Mouse (Mus musculus): ENCODE measurements around the gene Gm28053. TPM values are rescaled to one million over a fixed set of nuclear protein-coding genes. Genes with fewer than 3 reads are reported as not detected.

The Gm28053 gene
- polyA plus RNA-seq (2014; fragmentation: Illumina TruSeq; extraction: RNeasy Lipid Tissue Mini Kit (QIAGEN cat#74804); ENCODE audit: low read depth, low replicate concordance) = not detected

GRCm38 (mm10) chr6:48718455-48718854 is at the start of gene Gm28053, which contains the start of gene Gimap7:
Gene Gm28053 (plus strand): TSS chr6:48718607.
Gene Gimap7 (plus strand): TSS chr6:48718621.

GRCm38 (mm10) chr6:48675931-48676859 is 42.2 kb upstream of the Gm28053 start, which contains the start of gene Gimap9:
Gene Gimap9 (plus strand): TSS chr6:48676129.

GRCm38 (mm10) chr6:48684319-48684718 is 34.1 kb upstream of the Gm28053 start, which contains the start of gene Gimap4:
Gene Gimap4 (plus strand): TSS chr6:48684549.

GRCm38 (mm10) chr6:48738961-48739779 is 20.8 kb downstream of the Gm28053 start, which contains the start of gene Gimap1:
Gene Gimap1 (plus strand): TSS chr6:48739054.

GRCm38 (mm10) chr6:48745959-48746889 is 27.8 kb downstream of the Gm28053 start, which contains the start of gene Gimap5:
Gene Gimap5 (plus strand): TSS chr6:48746197.

GRCm38 (mm10) chr6:48770696-48771095 is 52.3 kb downstream of the Gm28053 start, which contains the start of gene Gimap3:
Gene Gimap3 (minus strand): TSS chr6:48770851.

Other genes starting within 250 kb of the Gm28053 start
- 0.40 TPM for gene Atp6v0e2, start 181.0 kb upstream of the Gm28053 start, polyA plus RNA-seq (2014; fragmentation: Illumina TruSeq; extraction: RNeasy Lipid Tissue Mini Kit (QIAGEN cat#74804); ENCODE audit: low read depth, low replicate concordance)
- 5.0 TPM for gene Lrrc61, start 163.8 kb upstream of the Gm28053 start, polyA plus RNA-seq (2014; fragmentation: Illumina TruSeq; extraction: RNeasy Lipid Tissue Mini Kit (QIAGEN cat#74804); ENCODE audit: low read depth, low replicate concordance)
- 262 TPM for gene Rarres2, start 145.8 kb upstream of the Gm28053 start, polyA plus RNA-seq (2014; fragmentation: Illumina TruSeq; extraction: RNeasy Lipid Tissue Mini Kit (QIAGEN cat#74804); ENCODE audit: low read depth, low replicate concordance)
- not detected for gene Gm45021, start 129.0 kb upstream of the Gm28053 start, polyA plus RNA-seq (2014; fragmentation: Illumina TruSeq; extraction: RNeasy Lipid Tissue Mini Kit (QIAGEN cat#74804); ENCODE audit: low read depth, low replicate concordance)
- 15.9 TPM for gene Repin1, start 124.7 kb upstream of the Gm28053 start, polyA plus RNA-seq (2014; fragmentation: Illumina TruSeq; extraction: RNeasy Lipid Tissue Mini Kit (QIAGEN cat#74804); ENCODE audit: low read depth, low replicate concordance)
- not detected for gene Gm44965, start 124.7 kb upstream of the Gm28053 start, polyA plus RNA-seq (2014; fragmentation: Illumina TruSeq; extraction: RNeasy Lipid Tissue Mini Kit (QIAGEN cat#74804); ENCODE audit: low read depth, low replicate concordance)
- 0.08 TPM for gene Zfp775, start 116.5 kb upstream of the Gm28053 start, polyA plus RNA-seq (2014; fragmentation: Illumina TruSeq; extraction: RNeasy Lipid Tissue Mini Kit (QIAGEN cat#74804); ENCODE audit: low read depth, low replicate concordance)
- not detected for gene AI854703, start 91.8 kb upstream of the Gm28053 start, polyA plus RNA-seq (2014; fragmentation: Illumina TruSeq; extraction: RNeasy Lipid Tissue Mini Kit (QIAGEN cat#74804); ENCODE audit: low read depth, low replicate concordance)
- 8.2 TPM for gene Gimap8, start 71.4 kb upstream of the Gm28053 start, polyA plus RNA-seq (2014; fragmentation: Illumina TruSeq; extraction: RNeasy Lipid Tissue Mini Kit (QIAGEN cat#74804); ENCODE audit: low read depth, low replicate concordance)
- gene Gimap9, start 42.5 kb upstream of the Gm28053 start, polyA plus RNA-seq (2014; fragmentation: Illumina TruSeq; extraction: RNeasy Lipid Tissue Mini Kit (QIAGEN cat#74804); ENCODE audit: low read depth, low replicate concordance) = 31.5 TPM
- gene Gimap4, start 34.1 kb upstream of the Gm28053 start, polyA plus RNA-seq (2014; fragmentation: Illumina TruSeq; extraction: RNeasy Lipid Tissue Mini Kit (QIAGEN cat#74804); ENCODE audit: low read depth, low replicate concordance) = 32.8 TPM
- gene Gimap6, start 10.4 kb upstream of the Gm28053 start, polyA plus RNA-seq (2014; fragmentation: Illumina TruSeq; extraction: RNeasy Lipid Tissue Mini Kit (QIAGEN cat#74804); ENCODE audit: low read depth, low replicate concordance) = 17.0 TPM
- gene Gimap7, start within 50 bp of the Gm28053 start, polyA plus RNA-seq (2014; fragmentation: Illumina TruSeq; extraction: RNeasy Lipid Tissue Mini Kit (QIAGEN cat#74804); ENCODE audit: low read depth, low replicate concordance) = 1.3 TPM
- gene Gimap1, start 20.4 kb downstream of the Gm28053 start, polyA plus RNA-seq (2014; fragmentation: Illumina TruSeq; extraction: RNeasy Lipid Tissue Mini Kit (QIAGEN cat#74804); ENCODE audit: low read depth, low replicate concordance) = not detected
- gene Gimap5, start 27.6 kb downstream of the Gm28053 start, polyA plus RNA-seq (2014; fragmentation: Illumina TruSeq; extraction: RNeasy Lipid Tissue Mini Kit (QIAGEN cat#74804); ENCODE audit: low read depth, low replicate concordance) = 0.87 TPM
- 1.8 TPM for gene Gimap3, start 52.2 kb downstream of the Gm28053 start, polyA plus RNA-seq (2014; fragmentation: Illumina TruSeq; extraction: RNeasy Lipid Tissue Mini Kit (QIAGEN cat#74804); ENCODE audit: low read depth, low replicate concordance)
- 74.1 TPM for gene Tmem176a, start 122.3 kb downstream of the Gm28053 start, polyA plus RNA-seq (2014; fragmentation: Illumina TruSeq; extraction: RNeasy Lipid Tissue Mini Kit (QIAGEN cat#74804); ENCODE audit: low read depth, low replicate concordance)
- gene Tmem176b, start 122.9 kb downstream of the Gm28053 start, polyA plus RNA-seq (2014; fragmentation: Illumina TruSeq; extraction: RNeasy Lipid Tissue Mini Kit (QIAGEN cat#74804); ENCODE audit: low read depth, low replicate concordance) = 51.6 TPM
- not detected for gene Aoc1, start 154.3 kb downstream of the Gm28053 start, polyA plus RNA-seq (2014; fragmentation: Illumina TruSeq; extraction: RNeasy Lipid Tissue Mini Kit (QIAGEN cat#74804); ENCODE audit: low read depth, low replicate concordance)
- gene 1600015I10Rik, start 211.3 kb downstream of the Gm28053 start, polyA plus RNA-seq (2014; fragmentation: Illumina TruSeq; extraction: RNeasy Lipid Tissue Mini Kit (QIAGEN cat#74804); ENCODE audit: low read depth, low replicate concordance) = not detected